Mouse (Mus musculus): ENCODE results near the gene Gtf2a1l. TPM values are rescaled to one million over a fixed set of nuclear protein-coding genes. Genes with fewer than 3 reads are reported as not detected.

Gtf2a1l gene
- polyA plus RNA-seq, 1 experiment from 2014 or later, result 0.11 TPM

DNA sequence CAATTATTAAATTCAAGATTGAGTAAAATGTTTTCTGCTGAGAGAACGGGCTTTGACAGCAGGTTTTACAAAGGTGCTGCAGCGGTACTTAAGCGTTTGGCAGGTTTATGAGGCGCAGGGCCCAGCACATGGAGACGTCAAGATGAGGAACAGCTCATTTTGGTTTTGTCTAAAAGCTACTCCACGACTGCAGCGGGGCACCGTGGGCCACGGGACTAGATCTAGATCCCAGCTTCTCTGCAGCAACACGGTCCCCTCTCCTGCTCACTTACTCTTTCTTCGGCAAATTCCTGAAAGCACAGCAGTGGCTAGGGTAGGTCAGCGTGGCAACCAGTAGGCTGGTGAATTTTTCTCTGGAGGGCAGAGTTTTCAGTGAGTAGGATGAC lies 85.0 kb downstream of the Gtf2a1l start:
- Histone ChIP-seq H3K4me2 (ENCODE audit: low read depth, low read length) (peak overlapping the region; percentile 13), H3K4me3 (ENCODE audit: low read length) (no peak overlapping the region), H3K9ac (ENCODE audit: low read depth, low read length) (no peak overlapping the region), H3K9me3 (ENCODE audit: control insufficient read depth, low read length) (no peaks in the 10 kb centered on the region), H3K27me3 (replicated peaks; ENCODE audit: control insufficient read depth, insufficient read depth, low read length) (no peaks in the 10 kb centered on the region), H3K4me1 (ENCODE audit: control insufficient read depth, insufficient read depth, low read length) (no peaks in the 10 kb centered on the region), H3K36me3 (ENCODE audit: control insufficient read depth, insufficient read depth, low read length) (no peaks in the 10 kb centered on the region), H3K27ac (ENCODE audit: low read length) (no peak overlapping the region)
- 40% methylated on average over 12 of the region's 12 CpGs for WGBS
- ATAC-seq, result no peak

DNA sequence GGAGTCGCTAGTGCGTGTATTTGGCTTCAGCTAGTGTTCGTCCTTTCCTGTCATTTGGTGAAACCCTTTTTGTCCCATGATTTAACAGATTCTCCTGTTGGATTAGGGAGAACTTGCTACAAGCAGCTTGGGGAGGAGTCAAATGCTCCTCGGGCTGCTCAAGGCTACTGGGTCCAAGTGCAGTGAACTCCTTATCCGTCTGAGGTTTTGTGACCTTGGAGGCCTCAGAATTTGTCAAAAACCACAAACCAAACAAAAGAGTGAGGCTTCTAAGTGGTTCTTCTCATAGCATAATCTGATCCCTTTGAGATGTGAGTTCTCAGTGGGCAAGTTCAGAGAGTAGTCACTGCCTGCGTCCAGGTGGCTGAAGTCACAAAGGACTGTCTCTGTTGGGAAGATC lies 87.3 kb downstream of the Gtf2a1l start:
- H3K9ac ChIP-seq (ENCODE audit: low read depth, low read length), result no peak overlapping the region
- H3K4me1 ChIP-seq (ENCODE audit: control insufficient read depth, insufficient read depth, low read length), result no peaks in the 10 kb centered on the region
- H3K27me3 ChIP-seq (replicated peaks; ENCODE audit: control insufficient read depth, insufficient read depth, low read length), result no peaks in the 10 kb centered on the region
- H3K36me3 ChIP-seq (ENCODE audit: control insufficient read depth, insufficient read depth, low read length), result no peaks in the 10 kb centered on the region
- H3K4me2 ChIP-seq (ENCODE audit: low read depth, low read length), result no peak overlapping the region
- H3K9me3 ChIP-seq (ENCODE audit: control insufficient read depth, low read length), result no peaks in the 10 kb centered on the region
- ATAC-seq, result no peak
- 70% methylated on average over 6 of the region's 6 CpGs for WGBS
- H3K4me3 ChIP-seq (ENCODE audit: low read length), result no peak overlapping the region
- no peak overlapping the region for H3K27ac ChIP-seq (ENCODE audit: low read length)

DNA sequence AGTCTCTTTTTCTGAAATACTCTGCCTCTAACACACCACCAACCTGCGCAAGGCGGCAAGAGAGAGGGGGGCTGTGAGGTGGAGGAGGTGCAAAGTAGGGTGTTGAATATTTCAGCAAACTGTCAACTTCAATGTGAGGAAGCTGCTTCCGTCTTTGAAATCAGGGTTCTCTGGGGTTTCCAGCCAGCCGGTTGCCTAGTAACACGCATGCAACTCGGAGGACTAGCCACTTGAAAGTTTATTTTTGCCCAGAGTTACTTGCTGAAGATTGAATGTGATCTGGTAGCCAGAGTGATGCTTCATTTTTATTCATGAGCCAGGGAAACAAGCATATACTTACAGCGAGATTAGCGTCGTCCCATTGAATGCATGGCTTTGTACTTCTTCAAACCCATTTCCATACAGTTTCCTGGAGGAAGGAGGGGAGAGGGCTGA lies 89.6 kb downstream of the Gtf2a1l start:
- 20% methylated on average over 9 of the region's 9 CpGs for whole genome bisulfite sequencing
- Histone ChIP-seq H3K9me3 (ENCODE audit: control insufficient read depth, low read length) (no peaks in the 10 kb centered on the region), H3K4me3 (ENCODE audit: low read length) (no peak overlapping the region), H3K27ac (ENCODE audit: low read length) (no peak overlapping the region), H3K36me3 (ENCODE audit: control insufficient read depth, insufficient read depth, low read length) (no peaks in the 10 kb centered on the region), H3K9ac (ENCODE audit: low read depth, low read length) (no peak overlapping the region), H3K4me1 (ENCODE audit: control insufficient read depth, insufficient read depth, low read length) (no peaks in the 10 kb centered on the region), H3K27me3 (replicated peaks; ENCODE audit: control insufficient read depth, insufficient read depth, low read length) (no peaks in the 10 kb centered on the region), H3K4me2 (ENCODE audit: low read depth, low read length) (no peak overlapping the region)
- ATAC-seq, result no peak

DNA sequence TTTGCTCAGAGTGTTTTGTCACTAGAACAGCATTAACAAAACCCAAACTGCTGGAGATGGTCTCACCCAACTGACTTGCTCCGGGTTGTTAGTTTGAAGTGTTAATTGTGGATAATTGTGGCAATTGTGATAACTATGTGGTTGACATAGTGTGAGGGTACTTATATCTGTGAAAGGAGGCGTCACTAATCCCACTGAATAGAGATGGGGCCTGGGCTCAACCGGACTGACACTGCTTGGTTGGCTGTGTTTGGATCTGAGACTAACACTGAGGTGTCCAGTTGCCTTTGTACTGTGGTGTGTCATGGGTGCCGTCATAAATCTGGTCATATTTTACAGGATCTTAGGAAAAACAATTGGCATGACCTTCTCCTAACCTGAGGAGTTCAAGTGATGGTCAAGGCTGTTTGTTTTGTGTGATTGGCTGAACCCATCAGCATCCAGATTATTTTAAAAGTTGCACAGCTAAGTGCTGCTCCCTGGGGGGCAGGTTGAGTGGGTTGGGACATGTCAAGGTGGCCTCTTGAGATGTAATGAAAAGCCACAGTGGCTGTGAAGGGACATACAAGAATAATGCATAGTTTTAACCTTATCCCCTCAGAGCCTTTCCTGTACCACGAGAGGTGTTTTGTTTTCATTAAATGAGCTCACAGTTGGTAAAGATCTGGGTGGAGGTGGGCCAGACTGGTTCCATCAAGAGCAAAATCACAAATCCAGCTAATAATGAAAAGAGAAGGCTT lies 95.1 kb downstream of the Gtf2a1l start:
- Histone ChIP-seq H3K4me1 (ENCODE audit: control insufficient read depth, insufficient read depth, low read length) (no peaks in the 10 kb centered on the region), H3K36me3 (ENCODE audit: control insufficient read depth, insufficient read depth, low read length) (no peaks in the 10 kb centered on the region), H3K4me2 (ENCODE audit: low read depth, low read length) (no peak overlapping the region), H3K9me3 (ENCODE audit: control insufficient read depth, low read length) (no peaks in the 10 kb centered on the region), H3K9ac (ENCODE audit: low read depth, low read length) (no peak overlapping the region), H3K27ac (ENCODE audit: low read length) (no peak overlapping the region), H3K27me3 (replicated peaks; ENCODE audit: control insufficient read depth, insufficient read depth, low read length) (no peaks in the 10 kb centered on the region), H3K4me3 (ENCODE audit: low read length) (no peak overlapping the region)
- 62% methylated on average over 5 of the region's 5 CpGs for WGBS
- no peak for ATAC-seq

DNA sequence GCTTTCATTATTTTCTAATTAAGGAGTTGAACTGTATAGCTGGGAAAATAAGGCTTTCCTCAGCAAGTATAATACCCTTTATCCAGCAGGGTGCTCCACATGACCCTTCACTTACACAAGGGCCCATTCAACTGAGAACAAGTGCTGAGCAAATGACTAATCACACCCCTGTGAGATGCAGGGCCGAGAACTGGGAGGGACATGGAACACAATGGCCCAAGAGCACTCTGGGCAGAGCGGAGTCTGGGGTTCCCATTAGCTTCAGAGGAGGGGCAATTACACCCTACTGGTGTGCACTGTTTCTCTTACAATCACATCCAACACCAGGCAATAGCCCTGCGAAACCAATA lies 95.7 kb downstream of the Gtf2a1l start:
- no peaks in the 10 kb centered on the region for H3K9me3 ChIP-seq (ENCODE audit: control insufficient read depth, low read length)
- no peak overlapping the region for H3K9ac ChIP-seq (ENCODE audit: low read depth, low read length)
- H3K4me2 ChIP-seq (ENCODE audit: low read depth, low read length), result no peak overlapping the region
- ATAC-seq, result no peak
- no peak overlapping the region for H3K4me3 ChIP-seq (ENCODE audit: low read length)
- no peaks in the 10 kb centered on the region for H3K36me3 ChIP-seq (ENCODE audit: control insufficient read depth, insufficient read depth, low read length)
- H3K27ac ChIP-seq (ENCODE audit: low read length), result no peak overlapping the region
- no peaks in the 10 kb centered on the region for H3K4me1 ChIP-seq (ENCODE audit: control insufficient read depth, insufficient read depth, low read length)
- WGBS, result 66% methylated on average over 3 of the region's 3 CpGs
- H3K27me3 ChIP-seq (replicated peaks; ENCODE audit: control insufficient read depth, insufficient read depth, low read length), result no peaks in the 10 kb centered on the region

Other genes with a start within 250 kb of the Gtf2a1l start
- 14.6 and 15.4 TPM in 2 replicates for gene Foxn2, start 227.9 kb upstream of the Gtf2a1l start, polyA plus RNA-seq (2015; fragmentation: Nextera tagmentation; extraction: Ambion mirVana)
- gene Ppp1r21, start 138.5 kb upstream of the Gtf2a1l start, polyA plus RNA-seq (2015; fragmentation: Nextera tagmentation; extraction: Ambion mirVana), result 16.8 and 17.8 TPM in 2 replicates
- 3.9 and 4.3 TPM in 2 replicates for gene Ston1, start 71.0 kb upstream of the Gtf2a1l start, polyA plus RNA-seq (2015; fragmentation: Nextera tagmentation; extraction: Ambion mirVana)
- gene Lhcgr, start 123.3 kb downstream of the Gtf2a1l start, polyA plus RNA-seq (2015; fragmentation: Nextera tagmentation; extraction: Ambion mirVana), result 0.10 TPM in 1 of 2 replicates, not detected in the other